Mouse (Mus musculus) A20 (cell line): Measurements from ENCODE around the gene Trappc4.
"Not testable (repeated sequence)": the region's sequence is repeated elsewhere in the genome, so short reads cannot be mapped to it uniquely, and the experiment has no call there.

Source experiments
- DNase-seq: peaks from one replicate; pipeline ENCODE4 v3.0.0-alpha.2; 2011; ENCODE audit warnings: low read depth, low spot score

Trappc4 gene

GRCm38 (mm10) chr9:44406906-44407751 lies at the start of gene Trappc4, which contains the start of gene Rps25:
Gene Trappc4 (minus strand): TSS chr9:44407600.
Gene Rps25 (plus strand): TSS chr9:44407139.
- peak; percentile 97 for DNase-seq

DNA sequence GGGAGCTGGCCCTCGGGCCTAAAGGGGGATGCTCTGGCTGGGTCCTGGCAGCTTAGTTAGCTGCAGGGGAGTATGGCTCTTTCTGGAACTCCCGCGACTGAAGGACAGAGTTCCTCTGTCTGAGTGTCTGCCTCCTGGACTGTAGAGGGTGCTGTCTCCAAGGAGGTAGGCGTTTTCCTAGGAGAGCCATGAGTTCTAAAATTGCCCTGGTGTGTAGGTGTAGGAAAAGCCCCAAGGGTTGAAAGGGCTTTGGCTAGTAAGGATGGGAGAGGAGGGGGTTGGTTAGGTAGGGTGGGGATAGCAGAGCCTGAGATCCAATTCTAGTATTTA lies 47.5 kb upstream of the Trappc4 start, which contains the start of gene Upk2:
Upk2 (minus strand) TSS at position 86 of the 330 bp plus-strand sequence.
- no peak for DNase-seq

GRCm38 (mm10) chr9:44454132-44454890 lies 46.9 kb upstream of the Trappc4 start:
- peak; percentile 82 for DNase-seq

DNA sequence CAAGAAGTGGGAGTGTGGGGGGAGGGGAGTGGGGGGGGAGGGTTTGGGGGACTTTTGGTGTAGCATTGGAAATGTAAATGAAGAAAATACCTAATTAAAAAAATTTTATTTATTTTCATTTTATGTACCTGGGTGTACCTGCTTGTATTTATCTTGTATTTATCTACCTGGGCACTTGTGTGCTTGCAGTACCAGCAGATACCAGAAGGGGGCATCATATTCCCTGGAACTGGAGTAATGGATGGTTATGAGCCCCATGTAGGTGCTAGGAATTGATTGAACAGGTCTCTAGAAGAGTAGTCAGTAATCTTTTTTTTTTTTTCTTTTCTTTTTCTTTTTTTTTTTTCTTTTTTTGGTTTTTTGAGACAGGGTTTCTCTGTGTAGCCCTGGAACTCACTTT lies 43.0 kb upstream of the Trappc4 start:
- DNase-seq = peak; percentile 39

DNA sequence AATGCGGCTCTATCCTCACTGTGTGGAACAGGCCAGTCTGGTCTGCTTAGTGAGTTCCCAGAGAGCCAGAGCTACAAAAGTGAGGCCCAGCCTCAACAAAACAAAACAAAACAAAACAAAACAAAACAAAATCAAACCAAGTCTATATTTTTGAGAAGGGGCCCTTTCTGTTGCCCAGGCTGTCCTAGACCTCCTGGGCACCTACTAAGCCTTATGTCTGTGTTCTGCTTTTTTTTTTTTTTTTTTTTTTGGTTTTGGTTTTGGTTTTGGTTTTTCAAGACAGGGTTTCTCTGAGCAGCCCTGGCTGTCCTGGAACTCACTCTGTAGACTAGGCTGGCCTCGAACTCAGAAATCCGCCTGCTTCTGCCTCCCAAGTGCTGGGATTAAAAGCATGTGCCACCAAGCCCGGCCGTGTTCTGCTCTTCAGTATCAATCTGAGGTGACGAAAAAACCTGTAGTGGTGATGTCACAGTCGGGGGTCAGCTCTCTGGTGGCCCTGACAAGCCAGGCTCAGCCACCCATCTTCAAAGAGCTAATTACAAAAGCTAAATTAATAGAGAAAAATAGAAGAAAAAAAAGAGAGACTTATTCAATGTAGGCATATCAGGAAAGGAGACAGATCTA lies 37.1 kb upstream of the Trappc4 start:
- peak; percentile 49 for DNase-seq

- DNase-seq = peak; percentile 74
Observed at GRCm38 (mm10) chr9:44440961-44441360, 33.6 kb upstream of the Trappc4 start, which contains the start of gene Foxr1. Gene Foxr1 (minus strand): TSS chr9:44441136.

- DNase-seq = peak; percentile 91
Observed at GRCm38 (mm10) chr9:44435747-44436146, 28.3 kb upstream of the Trappc4 start.

- no peak for DNase-seq
Observed at GRCm38 (mm10) chr9:44432577-44433185, 25.3 kb upstream of the Trappc4 start.

GRCm38 (mm10) chr9:44423576-44423975 lies 16.2 kb upstream of the Trappc4 start:
- no peak for DNase-seq

DNA sequence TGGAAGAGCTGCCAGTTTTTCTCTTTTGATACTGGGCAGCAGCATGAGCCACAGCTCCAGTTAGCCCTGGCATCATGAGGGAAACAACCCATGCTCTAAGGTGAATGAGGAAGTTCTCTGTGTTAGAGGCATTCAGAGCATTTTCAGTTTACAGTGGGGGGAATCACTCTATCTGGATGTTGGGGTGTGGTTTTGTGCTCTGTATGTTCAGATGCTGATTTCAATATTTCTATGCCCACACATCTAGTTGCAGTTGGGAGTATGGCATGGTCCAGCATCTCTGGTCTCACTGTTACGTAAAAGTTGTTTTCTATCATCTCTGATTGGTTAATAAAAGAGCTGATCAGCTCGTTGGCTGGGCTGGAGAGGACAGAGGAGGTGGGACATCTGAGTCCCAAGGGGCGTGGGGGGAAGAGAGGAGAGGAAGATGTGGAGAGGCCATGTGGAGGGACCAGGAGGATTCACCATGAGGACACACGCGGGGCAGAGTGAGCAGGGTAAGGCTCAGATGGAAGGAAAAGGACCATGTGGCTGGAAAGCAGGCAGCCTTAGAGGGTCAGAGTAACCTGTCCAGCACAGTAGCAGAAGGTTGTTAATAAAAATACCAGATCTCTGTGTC lies 13.0 kb upstream of the Trappc4 start:
- peak; percentile 84 for DNase-seq

GRCm38 (mm10) chr9:44419730-44420129 lies 12.3 kb upstream of the Trappc4 start:
- not testable (repeated sequence) for DNase-seq

DNA sequence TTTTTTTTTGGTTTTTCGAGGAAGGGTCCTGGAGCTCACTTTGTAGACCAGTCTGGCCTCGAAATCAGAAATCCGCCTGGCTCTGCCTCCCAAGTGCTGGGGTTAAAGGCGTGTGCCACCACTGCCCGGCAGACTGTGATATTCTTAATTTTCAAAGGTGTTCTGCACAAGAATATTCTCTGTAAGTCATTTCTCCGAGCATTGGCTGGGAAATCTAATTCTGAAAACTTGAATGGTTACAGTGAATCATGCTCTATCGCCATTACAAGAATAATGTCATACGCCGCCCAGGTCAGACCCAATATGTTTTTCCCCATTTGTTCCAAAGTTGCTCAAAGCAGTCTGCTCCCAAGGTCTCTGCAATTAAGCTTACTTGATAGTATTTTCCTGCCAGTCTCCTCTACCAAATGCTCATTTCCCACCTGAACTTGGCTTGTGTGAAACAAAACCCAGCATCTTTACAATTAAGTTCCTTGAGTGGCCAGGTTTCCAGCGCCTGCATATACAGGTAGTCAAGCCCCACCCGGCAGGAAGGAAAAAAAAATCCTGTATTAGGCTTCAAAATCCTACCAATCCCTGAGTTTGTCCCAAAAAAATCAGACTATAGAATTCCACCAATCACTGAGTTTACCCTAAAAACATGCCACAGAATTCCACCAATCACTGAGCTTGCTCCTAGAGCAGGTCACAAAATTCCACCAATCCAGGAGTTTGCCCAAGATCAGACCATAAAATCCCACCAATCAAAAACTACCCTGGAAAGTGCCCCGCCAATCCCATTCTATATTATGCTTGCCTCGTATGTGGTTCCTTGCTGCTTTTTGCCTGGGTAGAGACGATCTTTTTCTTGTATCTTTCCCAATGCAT lies 11.4 kb upstream of the Trappc4 start, which contains the start of gene Ccdc84:
Ccdc84 (minus strand) TSS at position 51 of the 867 bp plus-strand sequence.
- no peak for DNase-seq

GRCm38 (mm10) chr9:44417892-44418363 lies 10.5 kb upstream of the Trappc4 start:
- peak; percentile 94 for DNase-seq

DNA sequence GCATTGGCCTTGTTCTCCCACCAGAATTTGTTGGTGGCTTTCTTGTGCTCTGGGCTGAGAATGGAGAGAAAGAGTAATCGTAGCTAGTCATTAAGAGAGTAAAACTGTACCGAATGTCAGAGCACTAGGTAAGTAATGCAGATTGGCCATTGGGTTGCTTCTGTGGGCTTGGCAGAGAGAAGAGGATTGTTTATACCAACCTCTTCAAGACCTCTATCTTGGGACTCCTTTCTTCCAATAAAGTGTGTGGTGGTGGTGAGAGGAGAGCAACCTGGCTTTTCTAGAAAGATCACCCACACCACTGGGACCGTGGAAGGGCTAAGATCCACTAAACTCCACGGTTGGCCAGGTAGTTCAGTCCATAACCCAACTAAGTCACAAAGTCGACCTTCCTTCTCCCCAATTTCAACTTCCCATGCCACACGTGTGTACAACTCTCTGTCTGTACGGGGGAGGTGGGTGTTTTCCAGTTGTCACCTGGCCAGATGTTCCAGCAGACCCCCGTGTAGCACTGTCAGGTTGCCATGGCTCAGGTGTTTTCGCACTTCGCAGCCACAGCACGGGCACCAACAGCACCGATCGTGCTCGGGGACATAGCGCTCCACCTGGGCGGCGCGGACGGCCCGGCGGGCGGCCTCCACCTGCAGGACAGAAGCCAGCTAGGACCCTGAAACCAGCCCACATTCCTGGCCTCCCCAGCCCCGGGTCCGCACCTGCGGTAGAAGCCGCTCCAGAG lies 9.9 kb upstream of the Trappc4 start:
- no peak for DNase-seq

DNA sequence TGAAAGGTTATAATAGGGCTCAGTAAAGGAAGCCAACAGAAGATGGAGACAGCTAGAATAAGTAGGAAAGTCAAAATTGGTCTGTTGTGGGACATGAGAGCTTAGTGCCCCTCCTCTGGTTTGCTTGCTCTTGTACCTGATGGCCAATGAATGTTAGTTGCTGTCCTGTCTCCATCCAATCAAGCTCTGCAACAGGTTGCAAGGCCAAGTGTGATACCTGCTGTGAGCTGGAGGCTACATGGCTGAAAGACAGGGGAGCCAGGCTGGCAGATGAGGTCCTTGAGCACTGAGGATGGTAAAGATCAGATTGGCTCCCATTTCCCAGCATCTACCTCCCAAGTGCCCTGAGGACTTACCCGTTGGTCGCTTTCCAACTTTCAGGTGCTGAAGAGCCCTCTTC lies 5.4 kb upstream of the Trappc4 start:
- no peak for DNase-seq

GRCm38 (mm10) chr9:44412306-44412705 lies 4.9 kb upstream of the Trappc4 start:
- no peak for DNase-seq

GRCm38 (mm10) chr9:44411601-44412130 lies 4.3 kb upstream of the Trappc4 start:
- peak; percentile 21 for DNase-seq

DNA sequence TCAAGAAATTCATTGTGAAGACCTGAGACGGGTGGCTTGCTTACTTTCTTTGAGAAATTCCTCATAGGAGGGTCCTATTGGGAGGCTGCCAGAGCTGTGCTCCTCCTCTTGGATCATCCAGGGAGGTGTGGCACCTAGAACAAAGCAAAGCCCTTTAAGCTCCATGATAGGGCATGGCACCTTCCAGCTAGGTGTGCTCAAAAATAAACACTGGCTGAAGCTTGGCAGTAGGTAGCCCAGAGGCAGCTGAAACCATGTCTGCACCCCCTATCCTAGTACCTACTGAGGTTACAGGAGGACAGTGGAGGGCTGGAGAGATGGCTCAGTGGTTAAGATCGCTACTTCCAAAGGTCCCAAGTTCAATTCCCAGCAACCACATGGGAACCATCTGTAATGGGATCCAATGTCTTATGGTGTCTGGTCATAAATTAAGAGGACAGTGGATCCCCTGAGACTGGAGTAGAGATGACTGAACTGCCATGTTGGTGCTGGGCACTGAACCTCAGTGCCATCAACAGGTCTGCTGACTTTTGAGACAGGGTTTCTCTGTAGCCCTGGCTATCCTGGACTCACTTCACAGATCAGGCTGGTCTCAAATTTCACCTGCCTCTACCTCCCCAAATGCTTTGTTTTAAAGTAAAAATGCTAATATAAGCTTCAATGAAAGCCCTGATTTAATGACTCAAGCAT lies 3.4 kb upstream of the Trappc4 start:
- DNase-seq = no peak
